Mouse (Mus musculus) limb, embryonic 13.5 days (tissue): Measurements from ENCODE around the gene Gigyf1. TPM values are rescaled to one million over a fixed set of nuclear protein-coding genes. Genes with fewer than 3 reads are reported as not detected.

Experiments
- ATAC-seq: fragments of 200-750 bp; cut with Nextera tagmentation; 2 replicates; pipeline ENCODE4 v1.8.0; 2017; ENCODE audit warnings: low read depth, moderate number of reproducible peaks, moderate TSS enrichment; ENCODE audit not compliant: low FRiP score
- H3K27ac ChIP-seq: fragments of 300-500 bp; sonication (generic); 2 replicates; pipeline ENCODE4 v1.5.1; 2015; ENCODE audit warnings: inconsistent platforms, mild to moderate bottlenecking, moderate library complexity
- H3K27me3 ChIP-seq: fragments of 300-500 bp; sonication (generic); 2 replicates; pipeline ENCODE4 v1.6.1; 2015; ENCODE audit warnings: mild to moderate bottlenecking, inconsistent platforms
- H3K36me3 ChIP-seq: fragments of 300-500 bp; sonication (generic); 2 replicates; pipeline ENCODE4 v1.6.1; 2015; ENCODE audit warnings: inconsistent platforms, mild to moderate bottlenecking, moderate library complexity
- H3K4me1 ChIP-seq: fragments of 300-500 bp; sonication (generic); 2 replicates; pipeline ENCODE4 v1.6.1; 2015; ENCODE audit warnings: inconsistent platforms
- H3K4me2 ChIP-seq: fragments of 300-500 bp; sonication (generic); replicated peaks from 2 replicates; pipeline ENCODE4 v1.6.1; 2015; ENCODE audit warnings: inconsistent platforms, mild to moderate bottlenecking, moderate library complexity
- H3K4me3 ChIP-seq: fragments of 300-500 bp; sonication (generic); 2 replicates; pipeline ENCODE4 v1.5.1; 2015; ENCODE audit warnings: moderate library complexity, mild to moderate bottlenecking, inconsistent platforms
- H3K9ac ChIP-seq: fragments of 300-500 bp; sonication (generic); 2 replicates; pipeline ENCODE4 v1.6.1; 2015; ENCODE audit warnings: mild to moderate bottlenecking, inconsistent platforms
- H3K9me3 ChIP-seq: fragments of 300-500 bp; sonication (generic); 2 replicates; pipeline ENCODE4 v1.6.1; 2016; ENCODE audit warnings: inconsistent platforms
- WGBS: fragments of 180-500 bp; shearing (Covaris S2); methylation state at CpG from one replicate; pipeline ENCODE4 v1.1.7; 2015; 5-methylcytosine and 5-hydroxymethylcytosine counted together
- microRNA-seq: library from miRNA; unstranded; fragments of <30 nt; microRNA quantifications from one replicate; pipeline ENCODE4, GENCODE M21; 2016
- polyA plus RNA-seq: library from polyadenylated mRNA; unstranded; fragments of >200 nt; fragmentation: Nextera tagmentation; extraction: Ambion mirVana; gene quantifications from 2 replicates; pipeline ENCODE4 v1.2.1, GENCODE M21; 2015

Gene Gigyf1
- polyA plus RNA-seq, 1 experiment from 2014 or later, result 16.1 TPM

DNA sequence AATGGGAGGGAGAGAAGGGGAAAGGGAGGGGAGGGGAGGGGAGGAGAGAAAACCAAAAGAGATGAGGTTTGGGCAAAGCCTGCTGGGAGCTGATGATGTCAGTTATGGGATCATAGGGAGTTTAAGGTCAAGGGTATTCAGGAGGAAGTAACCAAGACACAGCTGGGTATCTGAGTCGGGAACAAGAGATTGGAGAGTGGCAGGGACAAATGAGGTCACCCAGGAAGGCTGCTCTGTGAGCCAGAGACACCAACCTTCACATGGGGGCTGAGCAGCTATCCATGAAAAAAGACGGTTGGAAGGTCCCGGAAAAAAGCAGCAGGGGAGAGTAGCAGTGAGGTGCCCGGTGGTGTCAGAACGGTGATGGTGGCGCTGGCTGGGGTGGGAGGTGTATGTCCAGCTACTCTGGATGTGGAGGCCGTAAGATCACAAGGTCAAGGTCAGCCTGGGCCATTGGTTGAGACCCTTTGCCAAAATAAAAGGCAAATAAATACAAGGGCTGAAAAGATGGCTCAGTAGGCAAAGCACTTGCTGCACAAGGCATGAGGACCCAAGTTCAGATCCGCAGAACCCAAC is 50.0 kb downstream of the Gigyf1 start:
- no peak overlapping the region for H3K4me3 ChIP-seq
- no peaks in the 10 kb centered on the region for H3K4me1 ChIP-seq
- ATAC-seq, result no peak
- H3K9ac ChIP-seq, result no peak overlapping the region
- WGBS, result 85% methylated on average over 8 of the region's 8 CpGs
- H3K27ac ChIP-seq, result no peak overlapping the region
- no peaks in the 10 kb centered on the region for H3K36me3 ChIP-seq
- H3K4me2 ChIP-seq, result no peak overlapping the region
- H3K27me3 ChIP-seq, result peaks cover 3% of the 10 kb centered on the region; the same call in 1 of the 2 replicates
- no peaks in the 10 kb centered on the region for H3K9me3 ChIP-seq

DNA sequence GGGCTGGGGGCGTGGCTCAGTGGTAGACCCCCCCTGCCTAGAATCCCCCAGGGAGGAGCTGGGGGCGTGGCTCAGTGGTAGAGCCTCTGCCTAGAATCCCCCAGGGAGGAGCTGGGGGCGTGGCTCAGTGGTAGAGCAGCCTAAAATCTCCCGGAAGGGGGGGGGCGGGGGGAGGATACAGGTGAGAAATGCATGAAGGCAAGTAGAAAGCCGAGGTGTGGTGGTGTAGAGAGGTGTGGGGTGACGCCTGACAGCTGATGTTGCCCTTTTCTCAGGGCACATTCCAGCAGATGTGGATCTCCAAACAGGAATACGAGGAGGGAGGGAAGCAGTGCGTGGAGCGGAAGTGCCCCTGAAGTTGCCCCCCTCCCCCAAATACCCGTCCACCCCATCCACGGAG is 50.7 kb downstream of the Gigyf1 start:
- Histone ChIP-seq H3K4me1 (no peaks in the 10 kb centered on the region), H3K9ac (no peak overlapping the region), H3K36me3 (no peaks in the 10 kb centered on the region), H3K27me3 (peaks cover 10% of the 10 kb centered on the region), H3K27ac (no peak overlapping the region), H3K4me2 (no peak overlapping the region), H3K9me3 (no peaks in the 10 kb centered on the region), H3K4me3 (no peak overlapping the region)
- WGBS, result 65% methylated on average over 12 of the region's 12 CpGs
- no peak for ATAC-seq

DNA sequence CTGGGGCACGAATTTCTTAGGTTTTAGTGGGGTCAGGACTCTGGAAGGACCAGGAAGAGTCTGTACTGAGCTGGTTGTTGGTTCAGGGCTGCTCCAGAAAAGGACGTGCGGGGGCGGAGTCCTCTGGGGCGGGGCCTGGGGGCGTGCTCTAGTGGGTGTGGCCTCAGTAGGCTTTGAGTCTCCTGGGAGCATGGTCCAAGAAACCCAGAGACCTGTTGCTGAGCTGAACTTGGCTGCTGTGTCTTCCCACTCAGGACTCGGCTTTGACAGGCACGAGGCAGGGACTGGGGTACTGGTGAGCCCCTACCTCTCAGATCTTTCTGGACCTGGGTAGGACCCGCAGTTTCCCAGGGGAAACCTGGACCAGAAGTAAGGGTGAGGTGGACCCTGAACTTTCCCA is 51.3 kb downstream of the Gigyf1 start, which contains the start of gene Tfr2:
Gene Tfr2, plus strand, starts transcription at position 176 of the 400 bp plus-strand sequence.
- no peaks in the 10 kb centered on the region for H3K4me1 ChIP-seq
- H3K27ac ChIP-seq, result no peak within 1 kb of the TSS
- ATAC-seq, result peak; percentile 11; the same call in 1 of the 2 replicates
- H3K4me3 ChIP-seq, result no peak within 1 kb of the TSS
- H3K9ac ChIP-seq, result no peak within 1 kb of the TSS
- no peaks in the 10 kb centered on the region for H3K9me3 ChIP-seq
- 0 out of 2 replicates have a peak within 1 kb of the TSS, but pooled peaks have one; percentile 11 for H3K4me2 ChIP-seq
- peaks cover 16% of the 10 kb centered on the region for H3K27me3 ChIP-seq
- H3K36me3 ChIP-seq, result no peaks in the 10 kb centered on the region
- 31% methylated on average over 9 of the region's 9 CpGs for WGBS

DNA sequence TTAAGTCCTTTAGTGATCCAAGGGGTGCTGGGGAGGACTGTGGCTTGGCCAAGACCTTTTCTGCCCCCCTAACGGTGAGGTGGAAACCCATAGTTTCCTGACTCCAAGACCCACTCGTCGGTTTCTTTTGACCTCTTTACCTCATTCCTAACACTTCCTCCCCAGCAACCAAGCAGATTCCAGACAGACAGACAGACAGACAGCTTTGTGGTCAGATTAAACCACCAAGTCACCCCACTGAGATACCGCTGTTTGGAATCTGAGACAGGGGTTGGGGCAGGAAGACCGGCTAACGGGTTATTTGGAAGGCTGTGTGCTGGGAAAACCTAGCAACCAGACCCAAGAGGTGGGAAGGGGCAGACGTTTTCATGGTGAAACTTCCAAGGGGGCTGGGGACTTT is 51.8 kb downstream of the Gigyf1 start:
- 55% methylated on average over 7 of the region's 7 CpGs for WGBS
- Histone ChIP-seq H3K4me1 (no peaks in the 10 kb centered on the region), H3K27ac (no peak overlapping the region), H3K9ac (no peak overlapping the region), H3K36me3 (no peaks in the 10 kb centered on the region), H3K9me3 (no peaks in the 10 kb centered on the region), H3K27me3 (peaks cover 21% of the 10 kb centered on the region), H3K4me3 (no peak overlapping the region), H3K4me2 (0 out of 2 replicates have a peak overlapping the region, but pooled peaks have one; percentile 11)
- ATAC-seq, result no peak

DNA sequence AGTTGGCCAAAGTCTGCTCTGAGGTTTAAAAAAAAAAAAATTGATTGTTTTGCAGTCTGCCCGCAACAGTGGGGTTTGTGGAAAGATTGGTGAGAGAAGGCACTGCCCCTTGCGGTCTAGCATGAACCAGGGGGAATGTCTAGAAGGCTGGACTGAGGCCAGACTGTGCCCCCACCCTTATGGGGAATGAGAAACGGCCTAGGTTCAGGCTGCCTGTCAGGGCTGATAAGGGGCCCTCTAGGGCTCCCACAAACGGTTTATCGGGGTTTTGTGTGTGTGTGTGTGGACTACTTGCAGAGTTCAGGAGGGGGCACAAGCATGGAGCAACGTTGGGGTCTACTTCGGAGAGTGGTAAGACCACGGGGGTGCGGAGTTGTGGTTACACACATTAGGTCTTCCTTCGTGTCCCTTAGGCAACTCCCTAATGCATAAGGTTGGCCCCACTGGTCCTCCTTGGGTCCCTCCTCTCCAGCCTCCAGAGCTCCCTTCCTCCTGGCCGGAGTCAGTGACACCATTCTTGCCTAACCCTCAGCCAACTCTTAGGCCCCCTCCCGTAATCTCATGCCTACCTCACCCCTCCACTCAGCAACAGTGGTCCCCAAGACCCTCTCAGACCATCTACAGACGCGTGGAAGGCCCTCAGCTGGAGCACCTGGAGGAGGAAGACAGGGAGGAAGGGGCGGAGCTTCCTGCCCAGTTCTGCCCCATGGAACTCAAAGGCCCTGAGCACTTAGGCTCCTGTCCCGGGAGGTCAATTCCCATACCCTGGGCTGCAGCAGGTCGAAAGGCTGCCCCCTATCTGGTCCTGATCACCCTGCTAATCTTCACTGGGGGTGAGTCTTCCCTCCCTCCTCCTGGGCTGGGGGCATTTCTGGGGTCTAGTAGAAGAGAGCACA is 52.6 kb downstream of the Gigyf1 start:
- no peaks in the 10 kb centered on the region for H3K4me1 ChIP-seq
- H3K4me3 ChIP-seq, result no peak overlapping the region
- 82% methylated on average over 17 of the region's 17 CpGs for WGBS
- no peak overlapping the region for H3K27ac ChIP-seq
- H3K9me3 ChIP-seq, result no peaks in the 10 kb centered on the region
- ATAC-seq, result no peak
- H3K4me2 ChIP-seq, result no peak overlapping the region
- no peaks in the 10 kb centered on the region for H3K36me3 ChIP-seq
- H3K9ac ChIP-seq, result no peak overlapping the region
- peaks cover 22% of the 10 kb centered on the region for H3K27me3 ChIP-seq

DNA sequence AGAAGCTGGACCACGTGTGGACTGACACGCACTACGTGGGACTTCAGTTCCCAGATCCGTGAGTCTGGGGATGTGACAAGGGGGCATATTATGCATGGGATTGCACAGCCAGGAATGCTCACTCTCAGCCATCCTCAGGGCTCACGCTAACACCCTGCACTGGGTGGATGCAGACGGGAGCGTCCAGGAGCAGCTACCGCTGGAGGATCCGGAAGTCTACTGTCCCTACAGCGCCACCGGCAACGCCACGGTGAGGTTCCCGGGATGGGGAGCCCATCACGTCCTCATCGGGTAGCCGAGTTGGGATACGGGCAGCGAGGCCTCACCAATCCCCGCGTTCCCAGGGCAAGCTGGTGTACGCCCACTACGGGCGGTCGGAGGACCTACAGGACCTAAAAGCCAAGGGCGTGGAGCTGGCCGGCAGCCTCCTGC is 56.1 kb downstream of the Gigyf1 start:
- no peak; the same call in 1 of the 2 replicates for ATAC-seq
- peaks cover 22% of the 10 kb centered on the region for H3K27me3 ChIP-seq
- H3K9ac ChIP-seq, result peak overlapping the region; percentile 51; the same call in 1 of the 2 replicates
- peak overlapping the region; percentile 29 for H3K4me3 ChIP-seq
- H3K4me2 ChIP-seq, result peak overlapping the region; percentile 58
- no peaks in the 10 kb centered on the region for H3K9me3 ChIP-seq
- H3K4me1 ChIP-seq, result no peaks in the 10 kb centered on the region
- 6% methylated on average over 27 of the region's 27 CpGs for WGBS
- no peak overlapping the region for H3K27ac ChIP-seq
- no peaks in the 10 kb centered on the region for H3K36me3 ChIP-seq

Small RNA genes within 50 kb of the gene (microRNA-seq; reads per million reads assigned to microRNA genes)
- 0.52 reads per million for gene Mir6418

Other genes with a start within 250 kb of the Gigyf1 start
- gene Ache, start 231.0 kb upstream of the Gigyf1 start, polyA plus RNA-seq, result 17.2 and 18.3 TPM in 2 replicates
- gene Ufsp1, start 223.9 kb upstream of the Gigyf1 start, polyA plus RNA-seq, result 8.4 and 9.6 TPM in 2 replicates
- 141 and 149 TPM in 2 replicates for gene Srrt, start 210.9 kb upstream of the Gigyf1 start, polyA plus RNA-seq
- gene Trip6, start 204.1 kb upstream of the Gigyf1 start, polyA plus RNA-seq, result 104 and 107 TPM in 2 replicates
- gene Slc12a9, start 185.0 kb upstream of the Gigyf1 start, polyA plus RNA-seq, result 17.2 and 17.9 TPM in 2 replicates
- 76.5 and 82.3 TPM in 2 replicates for gene Ephb4, start 168.4 kb upstream of the Gigyf1 start, polyA plus RNA-seq
- gene Zan, start 41.5 kb upstream of the Gigyf1 start, polyA plus RNA-seq, result 0.05 and 0.29 TPM in 2 replicates
- 48.4 and 54.0 TPM in 2 replicates for gene Pop7, start 16.0 kb upstream of the Gigyf1 start, polyA plus RNA-seq
- 0.78 and 0.86 TPM in 2 replicates for gene Epo, start 14.7 kb downstream of the Gigyf1 start, polyA plus RNA-seq
- gene Gnb2, start 15.0 kb downstream of the Gigyf1 start, polyA plus RNA-seq, result 343 and 352 TPM in 2 replicates
- 0.45 and 0.93 TPM in 2 replicates for gene Actl6b, start 35.0 kb downstream of the Gigyf1 start, polyA plus RNA-seq
- 0.32 and 0.38 TPM in 2 replicates for gene Tfr2, start 51.3 kb downstream of the Gigyf1 start, polyA plus RNA-seq
- 27.9 and 28.7 TPM in 2 replicates for gene Mospd3, start 82.5 kb downstream of the Gigyf1 start, polyA plus RNA-seq
- gene Pcolce, start 95.2 kb downstream of the Gigyf1 start, polyA plus RNA-seq, result 152 and 157 TPM in 2 replicates
- gene Fbxo24, start 110.5 kb downstream of the Gigyf1 start, polyA plus RNA-seq, result 0.19 and 0.23 TPM in 2 replicates
- gene Lrch4, start 110.6 kb downstream of the Gigyf1 start, polyA plus RNA-seq, result 34.0 and 34.3 TPM in 2 replicates
- 6.1 and 9.6 TPM in 2 replicates for gene Gm20605, start 110.6 kb downstream of the Gigyf1 start, polyA plus RNA-seq
- 7.3 and 8.9 TPM in 2 replicates for gene Sap25, start 122.8 kb downstream of the Gigyf1 start, polyA plus RNA-seq
- gene Irs3, start 127.2 kb downstream of the Gigyf1 start, polyA plus RNA-seq, result 0.18 and 0.26 TPM in 2 replicates
- 19.4 and 19.7 TPM in 2 replicates for gene Agfg2, start 166.2 kb downstream of the Gigyf1 start, polyA plus RNA-seq
- 2.9 and 4.0 TPM in 2 replicates for gene Nyap1, start 223.1 kb downstream of the Gigyf1 start, polyA plus RNA-seq
- gene Tsc22d4, start 227.2 kb downstream of the Gigyf1 start, polyA plus RNA-seq, result 128 and 134 TPM in 2 replicates